Mouse (Mus musculus) kidney, adult 2 months (tissue): ENCODE data around the gene Foxc2.

Experiments
- CTCF ChIP-seq: fragments of 200-500 bp; conservative IDR thresholded peaks from 2 replicates; pipeline ENCODE4 v1.5.1; 2011; ENCODE audit warnings: low read depth, mild to moderate bottlenecking, control low read depth, low read length, moderate library complexity, mixed read lengths; ENCODE audit not compliant: insufficient read depth, insufficient read length
- POLR2A ChIP-seq: fragments of 200-500 bp; IDR thresholded peaks from one replicate; pipeline ENCODE4 v1.6.1; 2011; ENCODE audit warnings: low read depth, low read length, control low read depth

- TF ChIP-seq CTCF (no peak), POLR2A (no peak)
Measured at GRCm38 (mm10) chr8:121074108-121074847, 41.7 kb upstream of the Foxc2 start.
